Mouse (Mus musculus): ENCODE data around the gene Rap1gap.

The Rap1gap gene

GRCm38 (mm10) chr4:137748726-137749125 is 84.2 kb downstream of the Rap1gap start:
- DNase-seq (ENCODE audit: low spot score), result no peak

GRCm38 (mm10) chr4:137749680-137750079 is 85.2 kb downstream of the Rap1gap start:
- no peak for DNase-seq (ENCODE audit: low spot score)

GRCm38 (mm10) chr4:137750121-137750520 is 85.6 kb downstream of the Rap1gap start:
- DNase-seq (ENCODE audit: low spot score), result no peak

- no peak for DNase-seq (ENCODE audit: low spot score)
Measured at GRCm38 (mm10) chr4:137751310-137751709, 86.8 kb downstream of the Rap1gap start.

- DNase-seq (ENCODE audit: low spot score), result no peak
Measured at GRCm38 (mm10) chr4:137751717-137752116, 87.2 kb downstream of the Rap1gap start.

- DNase-seq (ENCODE audit: low spot score), result no peak
Measured at GRCm38 (mm10) chr4:137752471-137752870, 87.9 kb downstream of the Rap1gap start.

GRCm38 (mm10) chr4:137753199-137753598 is 88.7 kb downstream of the Rap1gap start:
- no peak for DNase-seq (ENCODE audit: low spot score)

GRCm38 (mm10) chr4:137754446-137754845 is 89.9 kb downstream of the Rap1gap start:
- DNase-seq (ENCODE audit: low spot score), result no peak

GRCm38 (mm10) chr4:137762886-137763285 is 98.4 kb downstream of the Rap1gap start:
- no peak for DNase-seq (ENCODE audit: low spot score)

GRCm38 (mm10) chr4:137763920-137764495 is 99.5 kb downstream of the Rap1gap start:
- no peak for DNase-seq (ENCODE audit: low spot score)

- no peak for DNase-seq (ENCODE audit: low spot score)
Measured at GRCm38 (mm10) chr4:137764621-137765020, 100.1 kb downstream of the Rap1gap start.

GRCm38 (mm10) chr4:137765554-137765971 is 101.0 kb downstream of the Rap1gap start:
- no peak for DNase-seq (ENCODE audit: low spot score)

- no peak for DNase-seq (ENCODE audit: low spot score)
Measured at GRCm38 (mm10) chr4:137766365-137766764, 101.8 kb downstream of the Rap1gap start.

- no peak for DNase-seq (ENCODE audit: low spot score)
Measured at GRCm38 (mm10) chr4:137768381-137768780, 103.9 kb downstream of the Rap1gap start.

GRCm38 (mm10) chr4:137768831-137769230 is 104.3 kb downstream of the Rap1gap start:
- no peak for DNase-seq (ENCODE audit: low spot score)

- DNase-seq (ENCODE audit: low spot score), result no peak
Measured at GRCm38 (mm10) chr4:137769635-137770034, 105.1 kb downstream of the Rap1gap start.

- no peak for DNase-seq (ENCODE audit: low spot score)
Measured at GRCm38 (mm10) chr4:137770901-137771612, 106.5 kb downstream of the Rap1gap start.

GRCm38 (mm10) chr4:137771749-137772148 is 107.2 kb downstream of the Rap1gap start:
- DNase-seq (ENCODE audit: low spot score), result no peak

- no peak for DNase-seq (ENCODE audit: low spot score)
Measured at GRCm38 (mm10) chr4:137772438-137773056, 108.0 kb downstream of the Rap1gap start.

GRCm38 (mm10) chr4:137773369-137773899 is 108.9 kb downstream of the Rap1gap start:
- no peak for DNase-seq (ENCODE audit: low spot score)

- DNase-seq (ENCODE audit: low spot score), result no peak
Measured at GRCm38 (mm10) chr4:137774013-137774412, 109.5 kb downstream of the Rap1gap start.

- DNase-seq (ENCODE audit: low spot score), result no peak
Measured at GRCm38 (mm10) chr4:137774505-137774904, 110.0 kb downstream of the Rap1gap start.

GRCm38 (mm10) chr4:137777866-137778265 is 113.3 kb downstream of the Rap1gap start:
- no peak for DNase-seq (ENCODE audit: low spot score)

All from urinary bladder, postnatal 10 days (tissue).